Mouse (Mus musculus) CH12.LX (cell line): Measurements from ENCODE around the gene Wdfy2. TPM values are rescaled to one million over a fixed set of nuclear protein-coding genes. Genes with fewer than 3 reads are reported as not detected.

ENCODE experiments used
- DNase-seq: peaks from one replicate; pipeline ENCODE4 v3.0.0-alpha.2; 2013; ENCODE audit errors: extremely low read depth
- H3K27ac ChIP-seq: 2 replicates; pipeline ENCODE4 v1.5.1; 2012; ENCODE audit warnings: low read depth, mild to moderate bottlenecking, control low read depth, moderate library complexity; ENCODE audit not compliant: insufficient read depth
- H3K27me3 ChIP-seq: replicated peaks from 2 replicates; pipeline ENCODE3; 2012; ENCODE audit warnings: inconsistent platforms
- H3K36me3 ChIP-seq, 2 experiments: replicated peaks in 1 of 2; 2 replicates each; pipeline versions ENCODE3 to v1.6.1; 2012; ENCODE audit warnings: inconsistent platforms in 1 of 2, low read length in 1 of 2, mild to moderate bottlenecking in 1 of 2, mixed read lengths in 1 of 2, moderate library complexity in 1 of 2; ENCODE audit not compliant: control insufficient read depth in 1 of 2, insufficient read depth in 1 of 2
- H3K4me1 ChIP-seq, 2 experiments: 2 replicates each; pipeline ENCODE4 v1.6.1; 2012; ENCODE audit warnings: inconsistent platforms in 1 of 2, moderate library complexity in 1 of 2; ENCODE audit not compliant: insufficient read depth in 2 of 2, control insufficient read depth in 1 of 2
- H3K4me2 ChIP-seq: 2 replicates; pipeline ENCODE4 v1.6.1; 2012; ENCODE audit warnings: low read depth, mild to moderate bottlenecking, control low read depth; ENCODE audit not compliant: poor library complexity, insufficient read depth, severe bottlenecking
- H3K4me3 ChIP-seq, 3 experiments: fragments of 150-350 bp in 1 of 3; sonication (generic) in 1 of 3; replicated peaks in 1 of 3; 2 replicates each; pipeline versions ENCODE3 to v1.5.1; 2011 to 2012; ENCODE audit warnings: low read depth in 2 of 3, low read length in 2 of 3, mild to moderate bottlenecking in 2 of 3, moderate library complexity in 2 of 3, control low read depth in 1 of 3, improper control_type of control experiment in 1 of 3, inconsistent platforms in 1 of 3, mixed read lengths in 1 of 3; ENCODE audit not compliant: poor library complexity in 1 of 3
- H3K79me2 ChIP-seq: replicated peaks from 2 replicates; pipeline ENCODE4 v1.6.1; 2012; ENCODE audit warnings: mild to moderate bottlenecking, moderate library complexity; ENCODE audit not compliant: control insufficient read depth, poor library complexity, insufficient read depth, severe bottlenecking; ENCODE audit errors: extremely low read depth
- H3K9ac ChIP-seq: 2 replicates; pipeline ENCODE4 v1.6.1; 2012; ENCODE audit warnings: low read depth, mild to moderate bottlenecking, control low read depth, moderate library complexity; ENCODE audit not compliant: insufficient read depth
- H3K9me3 ChIP-seq: replicated peaks from 2 replicates; pipeline ENCODE3; 2012; ENCODE audit warnings: low read length, inconsistent platforms, mixed read lengths
- CHD1 ChIP-seq: IDR thresholded peaks from 2 replicates; pipeline ENCODE4 v1.6.1; 2012; ENCODE audit warnings: low read depth, low read length, improper control_type of control experiment, inconsistent platforms
- CTCF ChIP-seq, 2 experiments: IDR thresholded peaks in 1 of 2; conservative IDR thresholded peaks in 1 of 2; 2 replicates each; pipeline ENCODE4 v1.5.1; 2011 to 2012; ENCODE audit warnings: low read depth in 2 of 2, low read length in 2 of 2, improper control_type of control experiment in 1 of 2, inconsistent platforms in 1 of 2, mild to moderate bottlenecking in 1 of 2, moderate library complexity in 1 of 2
- E2F4 ChIP-seq: IDR thresholded peaks from 2 replicates; pipeline ENCODE4 v1.6.1; 2011; ENCODE audit warnings: low read depth, low read length, improper control_type of control experiment; ENCODE audit not compliant: insufficient replicate concordance
- JUN ChIP-seq: IDR thresholded peaks from 2 replicates; pipeline ENCODE4 v1.6.1; 2011; ENCODE audit warnings: low read depth, mild to moderate bottlenecking, low read length, improper control_type of control experiment, moderate library complexity; ENCODE audit not compliant: insufficient read depth
- MAFK ChIP-seq: IDR thresholded peaks from 2 replicates; pipeline ENCODE4 v1.6.1; 2011; ENCODE audit warnings: low read length, improper control_type of control experiment; ENCODE audit not compliant: insufficient replicate concordance
- MXI1 ChIP-seq: IDR thresholded peaks from 2 replicates; pipeline ENCODE4 v1.6.1; 2011; ENCODE audit warnings: mild to moderate bottlenecking, low read depth, low read length, improper control_type of control experiment
- MYC ChIP-seq: IDR thresholded peaks from 2 replicates; pipeline ENCODE4 v1.6.1; 2011; ENCODE audit warnings: low read depth, mild to moderate bottlenecking, improper control_type of control experiment, low read length
- NELFE ChIP-seq: IDR thresholded peaks from 2 replicates; pipeline ENCODE4 v1.6.1; 2011; ENCODE audit warnings: low read depth, low read length, improper control_type of control experiment
- RAD21 ChIP-seq: IDR thresholded peaks from 2 replicates; pipeline ENCODE4 v1.6.1; 2011; ENCODE audit warnings: low read depth, mild to moderate bottlenecking, low read length, improper control_type of control experiment, moderate library complexity
- RCOR1 ChIP-seq: conservative IDR thresholded peaks from 2 replicates; pipeline ENCODE4 v1.6.1; 2012; ENCODE audit warnings: low read depth, mild to moderate bottlenecking, inconsistent platforms, low read length, improper control_type of control experiment
- SIN3A ChIP-seq: IDR thresholded peaks from 2 replicates; pipeline ENCODE4 v1.6.1; 2012; ENCODE audit warnings: low read length, improper control_type of control experiment, inconsistent platforms
- SMC3 ChIP-seq: IDR thresholded peaks from 2 replicates; pipeline ENCODE4 v1.6.1; 2011; ENCODE audit warnings: low read depth, low read length, improper control_type of control experiment
- TBP ChIP-seq: conservative IDR thresholded peaks from 2 replicates; pipeline ENCODE4 v1.6.1; 2011; ENCODE audit warnings: low read depth, low read length, improper control_type of control experiment
- UBTF ChIP-seq: IDR thresholded peaks from 2 replicates; pipeline ENCODE4 v1.6.1; 2012; ENCODE audit warnings: low read depth, mild to moderate bottlenecking, inconsistent platforms, low read length, improper control_type of control experiment, moderate library complexity
- ZC3H11A ChIP-seq: IDR thresholded peaks from 2 replicates; pipeline ENCODE4 v1.6.1; 2012; ENCODE audit warnings: low read depth, mild to moderate bottlenecking, inconsistent platforms, low read length, improper control_type of control experiment
- ZMIZ1 ChIP-seq: IDR thresholded peaks from 2 replicates; pipeline ENCODE4 v1.6.1; 2012; ENCODE audit warnings: low read depth, mild to moderate bottlenecking, inconsistent platforms, low read length, improper control_type of control experiment
- ZNF384 ChIP-seq: IDR thresholded peaks from 2 replicates; pipeline ENCODE4 v1.6.1; 2012; ENCODE audit warnings: low read depth, low read length, improper control_type of control experiment, inconsistent platforms
- dilution Hi-C: fragments of 300-500 bp; cut with MboI; formaldehyde crosslinking; loops from 2 replicates; pipeline ENCODE4 v1.14.3; 2020; ENCODE audit warnings: low sequenced_read_pairs; ENCODE audit not compliant: extremely low pct_unique_long_range_greater_than_20kb, extremely low pct_ligation_motif_present
- in situ Hi-C: fragments of 300-500 bp; cut with MboI; formaldehyde crosslinking; loops from 3 replicates; pipeline ENCODE4 v1.14.3; 2019; ENCODE audit warnings: low sequenced_read_pairs, low pct_ligation_motif_present, low pct_unique_long_range_greater_than_20kb, mixed read lengths
- polyA plus RNA-seq: library from polyadenylated mRNA; unstranded; fragments of >175 nt; gene quantifications from 2 replicates; pipeline ENCODE4 v1.2.1, GENCODE M21; 2012; ENCODE audit warnings: low read depth; ENCODE audit not compliant: insufficient read length
- total RNA-seq, 2 experiments: library from RNA; depleted of rRNA; stranded (reverse); fragments of 300-350 nt in 1 of 2; fragments of >200 nt in 1 of 2; gene quantifications; 2 replicates each; pipeline ENCODE4 v1.2.3; 2012 to 2014

Wdfy2 gene
- total and polyA plus RNA-seq, 3 experiments: 6.3 to 6.7 (median 6.6) TPM

DNA sequence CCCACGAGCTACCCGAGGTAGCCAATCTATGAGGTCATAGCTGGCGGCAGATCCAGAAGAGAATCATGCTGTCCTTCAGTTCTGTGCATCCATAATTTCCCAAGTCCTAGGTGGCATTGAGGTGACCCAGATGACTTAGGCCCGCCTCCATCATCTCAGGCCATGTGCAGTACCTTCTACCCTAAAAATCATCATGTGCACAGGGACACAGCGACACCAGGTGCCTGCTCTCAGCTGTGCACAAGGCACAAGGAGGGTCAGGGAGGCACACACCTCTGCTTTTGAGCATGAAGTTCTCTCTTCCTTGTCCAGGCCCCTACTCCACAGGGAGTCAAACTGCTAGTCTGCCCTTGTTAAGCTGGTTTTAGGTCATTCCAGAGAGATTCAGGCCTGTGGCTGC, 127.9 kb downstream of the Wdfy2 start:
- H3K4me1 ChIP-seq: no peaks in the 10 kb centered on the region
- dilution Hi-C loops: no loop called here
- no peak overlapping the region for H3K4me3 ChIP-seq
- no peaks in the 10 kb centered on the region for H3K9me3 ChIP-seq
- H3K36me3 ChIP-seq: peaks cover 0 to 4% of the 10 kb centered on the region in 2 experiments
- no peak for DNase-seq
- no peak overlapping the region for H3K9ac ChIP-seq
- no peak overlapping the region for H3K27ac ChIP-seq
- H3K27me3 ChIP-seq: no peaks in the 10 kb centered on the region
- H3K79me2 ChIP-seq: no peaks in the 10 kb centered on the region
- TF ChIP-seq CTCF (conservative IDR thresholded peaks at IDR 0.05 in 1 of 2, IDR thresholded peaks at IDR 0.05 in 1 of 2; ENCODE audit: low read depth in 2 of 2, low read length in 2 of 2) (peak in 1 of 2 experiments; percentile 53; a peak in 2 of 4 replicates), MXI1 (no peak), SMC3 (peak; percentile 51), RAD21 (peak; percentile 57)
- in situ Hi-C loops: no loop called here
- H3K4me2 ChIP-seq: no peak overlapping the region

DNA sequence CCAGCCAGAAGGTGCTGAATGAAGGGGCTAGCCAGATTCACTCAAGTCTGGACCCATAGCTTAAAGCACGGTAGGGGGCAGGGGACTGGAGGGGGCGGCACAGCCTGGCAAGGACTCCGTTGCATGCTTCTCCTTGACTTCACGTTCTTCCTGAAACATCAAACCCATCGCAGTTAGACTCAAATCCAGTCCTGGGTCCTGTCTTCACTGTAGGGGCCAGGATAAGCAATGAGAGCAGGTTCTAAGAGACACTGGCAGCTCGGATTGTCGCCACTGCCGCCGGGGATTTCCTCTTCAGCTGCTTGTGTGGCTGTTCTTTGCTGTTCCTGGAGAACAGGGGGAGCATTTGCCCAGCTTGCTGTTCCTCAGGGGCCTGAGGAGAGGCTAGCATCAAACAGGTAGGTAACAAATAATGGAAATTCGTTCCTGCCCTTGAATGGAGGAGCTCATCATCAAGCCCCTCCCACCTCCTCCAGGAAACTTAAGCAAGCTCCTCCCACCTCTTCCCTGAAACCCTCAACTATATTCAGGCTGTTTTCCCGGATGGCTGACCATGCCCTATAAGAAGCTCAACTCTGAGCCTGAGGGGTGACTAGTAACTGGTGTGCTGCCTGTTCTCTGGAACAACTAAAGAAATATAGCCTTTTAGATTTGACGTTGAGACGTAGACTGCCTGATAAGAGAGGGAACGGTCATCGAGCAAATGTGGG, 128.5 kb downstream of the Wdfy2 start:
- Histone ChIP-seq H3K9ac (no peak overlapping the region), H3K79me2 (no peaks in the 10 kb centered on the region), H3K4me3 (no peak overlapping the region), H3K4me2 (no peak overlapping the region; the same call in 1 of the 2 replicates), H3K36me3 (peaks cover 0 to 4% of the 10 kb centered on the region in 2 experiments), H3K9me3 (no peaks in the 10 kb centered on the region), H3K27ac (no peak overlapping the region), H3K4me1 (no peaks in the 10 kb centered on the region), H3K27me3 (no peaks in the 10 kb centered on the region)
- DNase-seq: no peak
- TF ChIP-seq ZNF384: no peak
- TF ChIP-seq RCOR1: no peak
- TF ChIP-seq ZC3H11A: no peak
- TF ChIP-seq UBTF: no peak
- TF ChIP-seq TBP: no peak
- TF ChIP-seq JUN: no peak
- TF ChIP-seq MYC: no peak
- no peak for TF ChIP-seq MAFK
- no peak for TF ChIP-seq E2F4
- no peak for TF ChIP-seq CTCF (conservative IDR thresholded peaks at IDR 0.05 in 1 of 2, IDR thresholded peaks at IDR 0.05 in 1 of 2; ENCODE audit: low read depth in 2 of 2, low read length in 2 of 2)
- TF ChIP-seq ZMIZ1: no peak
- TF ChIP-seq CHD1: no peak
- no peak for TF ChIP-seq NELFE
- no peak for TF ChIP-seq SIN3A
- in situ Hi-C loops: no loop called here
- dilution Hi-C loops: no loop called here
